Mouse (Mus musculus): ENCODE results near the gene Abi3. TPM values are rescaled to one million over a fixed set of nuclear protein-coding genes. Genes with fewer than 3 reads are reported as not detected.
"Not testable (repeated sequence)": the region's sequence is repeated elsewhere in the genome, so short reads cannot be mapped to it uniquely, and the experiment has no call there.

Abi3 gene
- polyA plus RNA-seq (2014; fragmentation: Nextera tagmentation; extraction: Ambion mirVana), result 7.2 TPM in 2 replicates

- peak; percentile 63; the same call in 1 of the 2 replicates for ATAC-seq (ENCODE audit: insufficient read depth)
- Histone ChIP-seq H3K27ac (ENCODE audit: low read depth) (peak within 1 kb of the TSS; percentile 60), H3K9ac (peak within 1 kb of the TSS; percentile 30; the same call in 1 of the 2 replicates), H3K4me1 (ENCODE audit: insufficient read depth) (peaks cover 5% of the 10 kb centered on the region), H3K4me2 (peak within 1 kb of the TSS; percentile 50), H3K36me3 (ENCODE audit: insufficient read depth) (no peaks in the 10 kb centered on the region), H3K9me3 (ENCODE audit: low read depth, low read length) (no peaks in the 10 kb centered on the region), H3K4me3 (ENCODE audit: low read depth, low read length) (peak within 1 kb of the TSS; percentile 34), H3K27me3 (ENCODE audit: insufficient read depth, low read length) (no peaks in the 10 kb centered on the region)
- no peak for TF ChIP-seq CTCF (IDR thresholded peaks at IDR 0.05; ENCODE audit: low read depth)
- DNase-seq, result peak; percentile 54
- WGBS, result 16% methylated on average over 11 of the region's 11 CpGs
These were observed at the start of gene Abi3 for GRCm38 (mm10) chr11:95842074-95842681. Gene Abi3, minus strand, starts transcription at chr11:95842476.

- ATAC-seq (ENCODE audit: insufficient read depth), result no peak
- TF ChIP-seq CTCF (IDR thresholded peaks at IDR 0.05; ENCODE audit: low read depth), result peak; percentile 43
- 69% methylated on average over 2 of the region's 2 CpGs for WGBS
These were observed 48.3 kb upstream of the Abi3 start for GRCm38 (mm10) chr11:95890462-95891051.

DNA sequence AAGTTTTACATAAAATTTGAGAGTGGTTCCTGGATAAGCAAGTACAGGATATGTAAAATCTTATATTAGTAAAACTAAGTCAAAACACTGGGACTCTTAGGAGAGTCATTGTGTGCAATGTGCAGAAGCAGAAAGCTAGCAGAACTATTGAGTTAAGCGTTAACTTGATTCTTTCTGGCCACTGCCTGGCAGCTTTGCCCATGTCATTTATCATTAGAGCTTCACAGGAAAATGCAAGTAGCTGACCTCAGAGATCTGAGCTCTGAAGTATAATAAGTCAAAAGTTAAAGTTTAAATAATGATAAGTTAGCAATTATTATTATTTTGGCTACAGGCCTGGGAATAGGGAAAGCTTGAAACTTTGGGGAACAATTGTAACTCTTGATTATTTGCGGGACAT, 37.6 kb upstream of the Abi3 start:
- not testable (repeated sequence) for ATAC-seq (ENCODE audit: insufficient read depth); H3K4me2 ChIP-seq; H3K9me3 ChIP-seq (ENCODE audit: low read depth, low read length); H3K9ac ChIP-seq; H3K27me3 ChIP-seq (ENCODE audit: insufficient read depth, low read length); H3K4me1 ChIP-seq (ENCODE audit: insufficient read depth); H3K4me3 ChIP-seq (ENCODE audit: low read depth, low read length); DNase-seq; H3K36me3 ChIP-seq (ENCODE audit: insufficient read depth); H3K27ac ChIP-seq (ENCODE audit: low read depth)
- 65% methylated on average over 2 of the region's 2 CpGs for WGBS

More at GRCm38 (mm10) chr11:95890462-95891051, 48.3 kb upstream of the Abi3 start:
- no peaks in the 10 kb centered on the region for H3K4me1 ChIP-seq (ENCODE audit: insufficient read depth)
- no peak overlapping the region for H3K27ac ChIP-seq (ENCODE audit: low read depth)
- H3K4me2 ChIP-seq, result no peak overlapping the region
- no peak overlapping the region for H3K9ac ChIP-seq
- DNase-seq, result no peak
- H3K4me3 ChIP-seq (ENCODE audit: low read depth, low read length), result no peak overlapping the region
- H3K9me3 ChIP-seq (ENCODE audit: low read depth, low read length), result no peaks in the 10 kb centered on the region
- H3K27me3 ChIP-seq (ENCODE audit: insufficient read depth, low read length), result no peaks in the 10 kb centered on the region
- no peaks in the 10 kb centered on the region for H3K36me3 ChIP-seq (ENCODE audit: insufficient read depth)

DNA sequence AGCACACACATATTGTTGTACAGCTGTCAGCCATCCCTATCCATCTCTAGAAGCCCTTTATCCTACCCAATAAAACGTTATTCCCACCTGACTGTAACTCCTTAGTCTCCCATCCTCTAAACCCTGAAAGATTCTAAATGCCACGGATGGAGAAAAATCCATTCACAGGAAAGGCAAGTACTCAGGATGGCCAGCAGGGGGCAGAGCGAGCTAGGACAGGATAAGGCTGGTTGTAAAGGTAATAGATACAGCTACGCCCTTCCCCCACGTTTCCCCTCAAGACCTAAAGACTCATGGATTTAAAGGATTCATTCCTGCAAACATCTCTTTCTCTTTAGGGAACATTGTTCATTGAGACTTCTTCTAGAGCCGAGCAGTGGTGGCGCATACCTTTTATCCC, 34.0 kb upstream of the Abi3 start:
- 16% methylated on average over 7 of the region's 7 CpGs for WGBS
- peak; percentile 94 for TF ChIP-seq CTCF (IDR thresholded peaks at IDR 0.05; ENCODE audit: low read depth)

DNA sequence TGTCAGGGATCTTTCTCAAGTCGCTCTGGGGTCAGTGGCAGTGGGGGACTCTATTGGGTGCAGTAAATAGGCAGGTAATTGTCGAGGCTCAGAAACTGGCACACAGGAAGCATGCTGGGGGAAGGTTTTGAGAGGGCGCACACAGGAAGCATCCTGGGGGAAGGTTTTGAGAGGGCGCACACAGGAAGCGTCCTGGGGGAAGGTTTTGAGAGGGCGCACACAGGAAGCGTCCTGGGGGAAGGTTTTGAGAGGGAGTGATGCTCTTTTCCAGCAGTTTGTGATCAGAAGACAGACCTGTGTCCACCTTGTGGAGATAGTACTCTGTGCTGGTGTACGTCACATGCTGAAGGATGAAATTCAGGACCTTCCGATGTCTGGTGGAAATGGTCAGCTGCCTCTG, 33.5 kb upstream of the Abi3 start:
- no peak overlapping the region for H3K4me2 ChIP-seq

More for the DNA sequence above, 34.0 kb upstream of the Abi3 start:
- Histone ChIP-seq H3K9ac (no peak overlapping the region), H3K4me3 (ENCODE audit: low read depth, low read length) (no peak overlapping the region), H3K4me2 (no peak overlapping the region), H3K27me3 (ENCODE audit: insufficient read depth, low read length) (no peaks in the 10 kb centered on the region), H3K4me1 (ENCODE audit: insufficient read depth) (no peaks in the 10 kb centered on the region), H3K9me3 (ENCODE audit: low read depth, low read length) (no peaks in the 10 kb centered on the region), H3K36me3 (ENCODE audit: insufficient read depth) (no peaks in the 10 kb centered on the region), H3K27ac (ENCODE audit: low read depth) (no peak overlapping the region)
- DNase-seq (peak; percentile 74), ATAC-seq (ENCODE audit: insufficient read depth) (no peak)

GRCm38 (mm10) chr11:95869918-95870470, 27.7 kb upstream of the Abi3 start:
- WGBS, result 50% methylated on average over 6 of the region's 6 CpGs
- no peak overlapping the region for H3K27ac ChIP-seq (ENCODE audit: low read depth)
- DNase-seq, result no peak
- no peak overlapping the region for H3K4me2 ChIP-seq
- H3K36me3 ChIP-seq (ENCODE audit: insufficient read depth), result no peaks in the 10 kb centered on the region
- no peaks in the 10 kb centered on the region for H3K4me1 ChIP-seq (ENCODE audit: insufficient read depth)
- ATAC-seq (ENCODE audit: insufficient read depth), result no peak
- H3K27me3 ChIP-seq (ENCODE audit: insufficient read depth, low read length), result no peaks in the 10 kb centered on the region
- no peak for TF ChIP-seq CTCF (IDR thresholded peaks at IDR 0.05; ENCODE audit: low read depth)
- H3K4me3 ChIP-seq (ENCODE audit: low read depth, low read length), result no peak overlapping the region
- no peaks in the 10 kb centered on the region for H3K9me3 ChIP-seq (ENCODE audit: low read depth, low read length)
- no peak overlapping the region for H3K9ac ChIP-seq

More for the DNA sequence above, 33.5 kb upstream of the Abi3 start:
- DNase-seq (peak; percentile 6), ATAC-seq (ENCODE audit: insufficient read depth) (no peak)
- no peak for TF ChIP-seq CTCF (IDR thresholded peaks at IDR 0.05; ENCODE audit: low read depth)
- no peak overlapping the region for H3K27ac ChIP-seq (ENCODE audit: low read depth)
- no peak overlapping the region for H3K4me3 ChIP-seq (ENCODE audit: low read depth, low read length)
- H3K4me1 ChIP-seq (ENCODE audit: insufficient read depth), result no peaks in the 10 kb centered on the region
- no peaks in the 10 kb centered on the region for H3K36me3 ChIP-seq (ENCODE audit: insufficient read depth)
- no peaks in the 10 kb centered on the region for H3K9me3 ChIP-seq (ENCODE audit: low read depth, low read length)
- H3K27me3 ChIP-seq (ENCODE audit: insufficient read depth, low read length), result no peaks in the 10 kb centered on the region
- no peak overlapping the region for H3K9ac ChIP-seq
- 29% methylated on average over 9 of the region's 9 CpGs for WGBS

GRCm38 (mm10) chr11:95869442-95869841, 27.2 kb upstream of the Abi3 start:
- Histone ChIP-seq H3K4me2 (no peak overlapping the region), H3K4me1 (ENCODE audit: insufficient read depth) (no peaks in the 10 kb centered on the region), H3K4me3 (ENCODE audit: low read depth, low read length) (no peak overlapping the region), H3K27me3 (ENCODE audit: insufficient read depth, low read length) (no peaks in the 10 kb centered on the region), H3K27ac (ENCODE audit: low read depth) (no peak overlapping the region), H3K9me3 (ENCODE audit: low read depth, low read length) (no peaks in the 10 kb centered on the region), H3K9ac (no peak overlapping the region), H3K36me3 (ENCODE audit: insufficient read depth) (no peaks in the 10 kb centered on the region)
- TF ChIP-seq CTCF (IDR thresholded peaks at IDR 0.05; ENCODE audit: low read depth), result no peak
- 70% methylated on average over 4 of the region's 4 CpGs for WGBS
- ATAC-seq (ENCODE audit: insufficient read depth) (no peak), DNase-seq (no peak)

Measured in lung, embryonic 14.5 days (tissue).